In genomic region chr13:29985855-29986755, GRCm38 (mm10) we compare ENCODE assay signal across 7 mouse cellular contexts. TPM values are rescaled to one million over a fixed set of nuclear protein-coding genes. Genes with fewer than 3 reads are reported as not detected.
A peak's percentile ranks its signal among the peaks of the same experiment; 100 is the strongest.
DNase-seq lines count a peak whose midpoint lies in the region; ATAC-seq lines count a peak whose summit lies in the region.

Gene E2f3, minus strand, starts transcription at chr13:29986063.

- H3K4me2 ChIP-seq in embryonic facial prominence, embryonic 11.5 days (ENCODE audit: low read depth, low read length): peak within 1 kb of the TSS; percentile 53
- peak within 1 kb of the TSS; percentile 99 for H3K4me2 ChIP-seq in midbrain, embryonic 13.5 days (replicated peaks)

- H3K27ac ChIP-seq in embryonic facial prominence, embryonic 11.5 days (replicated peaks; ENCODE audit: low read depth, low read length): peak within 1 kb of the TSS; percentile 96
- H3K27ac ChIP-seq in limb, embryonic 10.5 days: peak within 1 kb of the TSS; percentile 100
- H3K27ac ChIP-seq in midbrain, embryonic 13.5 days: peak within 1 kb of the TSS; percentile 93

- H3K9ac ChIP-seq in embryonic facial prominence, embryonic 11.5 days (replicated peaks; ENCODE audit: low read length): peak within 1 kb of the TSS; percentile 100
- H3K9ac ChIP-seq in midbrain, embryonic 13.5 days (replicated peaks): peak within 1 kb of the TSS; percentile 92

- no peaks in the 10 kb centered on the region for H3K36me3 ChIP-seq in embryonic facial prominence, embryonic 11.5 days (replicated peaks; ENCODE audit: control insufficient read depth, insufficient read depth, low read depth, low read length)
- peaks cover 7% of the 10 kb centered on the region for H3K36me3 ChIP-seq in limb, embryonic 10.5 days
- no peaks in the 10 kb centered on the region for H3K36me3 ChIP-seq in midbrain, embryonic 13.5 days

- H3K4me1 ChIP-seq in embryonic facial prominence, embryonic 11.5 days (ENCODE audit: control insufficient read depth, insufficient read depth, low read length): no peaks in the 10 kb centered on the region
- H3K4me1 ChIP-seq in limb, embryonic 10.5 days: peaks cover 29% of the 10 kb centered on the region
- peaks cover 24% of the 10 kb centered on the region for H3K4me1 ChIP-seq in midbrain, embryonic 13.5 days (replicated peaks)

- no peaks in the 10 kb centered on the region for H3K27me3 ChIP-seq in embryonic facial prominence, embryonic 11.5 days (ENCODE audit: control insufficient read depth, insufficient read depth, low read length)
- no peaks in the 10 kb centered on the region for H3K27me3 ChIP-seq in limb, embryonic 10.5 days (ENCODE audit: low read depth, poor library complexity, severe bottlenecking)
- H3K27me3 ChIP-seq in midbrain, embryonic 13.5 days: no peaks in the 10 kb centered on the region

- H3K4me3 ChIP-seq in embryonic facial prominence, embryonic 11.5 days (ENCODE audit: low read depth, low read length): peak within 1 kb of the TSS; percentile 88
- H3K4me3 ChIP-seq in limb, embryonic 10.5 days: peak within 1 kb of the TSS; percentile 99
- peak within 1 kb of the TSS; percentile 95 for H3K4me3 ChIP-seq in midbrain, embryonic 13.5 days (replicated peaks)

- under 1% methylated on average over 45 of the region's 45 CpGs for WGBS in embryonic facial prominence, embryonic 11.5 days
- under 1% methylated on average over 45 of the region's 45 CpGs for WGBS in limb, embryonic 10.5 days
- under 1% methylated on average over 45 of the region's 45 CpGs for WGBS in midbrain, embryonic 13.5 days

- no peaks in the 10 kb centered on the region for H3K9me3 ChIP-seq in embryonic facial prominence, embryonic 11.5 days (replicated peaks; ENCODE audit: control insufficient read depth, low read length)
- no peaks in the 10 kb centered on the region for H3K9me3 ChIP-seq in limb, embryonic 10.5 days (replicated peaks)
- H3K9me3 ChIP-seq in midbrain, embryonic 13.5 days: no peaks in the 10 kb centered on the region

- DNase-seq in adrenal gland, postnatal 14 days: peak; percentile 99
- DNase-seq in embryonic facial prominence, embryonic 11.5 days (ENCODE audit: low spot score): peak; percentile 99
- peak; percentile 100 for DNase-seq in kidney, adult 11 months
- DNase-seq in limb, embryonic 10.5 days (ENCODE audit: low spot score): peak; percentile 93
- peak; percentile 96 for DNase-seq in spleen, adult 12 weeks (ENCODE audit: low spot score)

- peak; percentile 98 for ATAC-seq in embryonic facial prominence, embryonic 11.5 days (replicated peaks; ENCODE audit: insufficient number of reproducible peaks, low FRiP score, low TSS enrichment, low read depth)
- peak; percentile 69 for ATAC-seq in granulocyte monocyte progenitor cell, adult 5-6 weeks (replicated peaks; ENCODE audit: poor library complexity, severe bottlenecking)
- peak; percentile 99 for ATAC-seq in midbrain, embryonic 13.5 days

RNA-seq across cellular contexts. Expression of gene E2f3, which starts in this region (rescaled TPM):
- 11.5 and 12.3 TPM in 2 replicates for total RNA-seq in adrenal gland, postnatal 14 days (2021)
- 19.0 and 19.6 TPM in 2 replicates for polyA plus RNA-seq in embryonic facial prominence, embryonic 11.5 days (2014; fragmentation: Nextera tagmentation; extraction: Ambion mirVana)
- 19.8 and 22.6 TPM in 2 replicates for total RNA-seq in granulocyte monocyte progenitor cell, adult 5-6 weeks (2014; fragmentation: Nextera tagmentation)
- 8.7 and 11.2 TPM in 2 replicates for total RNA-seq in granulocyte monocyte progenitor cell, adult 5-6 weeks (2017)
- 22.5 and 23.2 TPM in 2 replicates for polyA plus RNA-seq in limb, embryonic 10.5 days (2016; fragmentation: Nextera tagmentation; extraction: Ambion mirVana)
- polyA plus RNA-seq in midbrain, embryonic 13.5 days (2015; fragmentation: Nextera tagmentation; extraction: Ambion mirVana): 7.0 and 7.6 TPM in 2 replicates

Comparison
In these comparisons a context has a peak if more than half of its experiments do, and no peak if none do; other contexts are left out.
1. Peak in every context shown above with its lines: DNase-seq, ATAC-seq, H3K4me3 ChIP-seq and H3K27ac ChIP-seq.